Comparison of ENCODE assay signal across 12 mouse cellular contexts in the genomic region with DNA sequence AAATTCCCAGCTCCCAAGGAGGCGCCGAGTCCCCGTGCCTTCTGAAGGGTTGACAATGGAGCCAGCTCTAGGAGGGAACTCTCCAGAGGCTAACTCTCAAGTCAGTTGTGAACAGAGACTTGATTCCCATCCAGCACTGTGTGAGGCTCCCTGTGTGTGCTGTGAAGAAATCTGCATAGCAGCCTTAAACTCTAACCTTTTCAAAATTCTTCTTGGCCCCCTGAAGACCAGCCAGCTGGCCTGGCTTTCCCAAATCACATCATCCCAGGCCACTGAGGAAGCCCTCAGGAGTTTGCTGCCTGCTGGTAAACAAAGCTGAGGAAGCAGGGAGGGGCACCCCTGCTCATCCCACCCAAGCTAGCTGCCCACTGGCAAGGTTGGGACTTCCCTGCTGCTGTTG. TPM values are rescaled to one million over a fixed set of nuclear protein-coding genes. Genes with fewer than 3 reads are reported as not detected.
A peak's percentile ranks its signal among the peaks of the same experiment; 100 is the strongest.
DNase-seq lines count a peak whose midpoint lies in the region; ATAC-seq and TF ChIP-seq lines count a peak whose summit lies in the region.
"Had no signal": no experiment of that assay in that cellular context is flagged by ENCODE, and none has a peak within 500 bp of the region (broad histone marks: within the 10 kb centered on the region; RNA-seq: fewer than 3 reads in every experiment).

No protein-coding gene starts in this region.

- peak; percentile 36 for DNase-seq in gastrocnemius, postnatal 25 days
- DNase-seq in gastrocnemius, postnatal 4 days (ENCODE audit: low spot score in 2 of 2): no peak
- DNase-seq in kidney, postnatal 0 days (ENCODE audit: low spot score): peak; percentile 50
- no peak for DNase-seq in kidney, adult 18-20 months
- DNase-seq in kidney, postnatal 36 days: peak; percentile 41 to 53
- no peak for DNase-seq in liver, embryonic 11.5 days (ENCODE audit: low spot score)
- DNase-seq in left cerebral cortex, postnatal 25 days (ENCODE audit: low spot score in 2 of 2): no peak
- DNase-seq: layer of hippocampus, postnatal 36 days; liver, postnatal 0 days had no signal

- no peak for ATAC-seq in kidney, postnatal 0 days (replicated peaks; ENCODE audit: low FRiP score, low read depth)
- no peak for ATAC-seq in liver, embryonic 11.5 days (replicated peaks; ENCODE audit: low FRiP score)
- ATAC-seq: liver, postnatal 0 days had no signal

- 20% methylated on average over 3 of the region's 3 CpGs for WGBS in kidney, postnatal 0 days
- 79% methylated on average over 3 of the region's 3 CpGs for WGBS in liver, embryonic 11.5 days

- intact Hi-C loops in left cerebral cortex, postnatal 25 days (cut with DNase I): no loop called here

- no peaks in the 10 kb centered on the region for H3K4me1 ChIP-seq in kidney, postnatal 0 days (replicated peaks; ENCODE audit: insufficient read depth, low read length)
- peaks cover 8% of the 10 kb centered on the region for H3K4me1 ChIP-seq in ES-Bruce4 (ENCODE audit: control insufficient read depth, insufficient read depth, low read length)
- no peaks in the 10 kb centered on the region for H3K4me1 ChIP-seq in liver, embryonic 11.5 days (replicated peaks; ENCODE audit: control insufficient read depth, insufficient read depth, low read length)

- no peak overlapping the region for H3K4me3 ChIP-seq in kidney, postnatal 0 days (replicated peaks; ENCODE audit: low read depth, low read length)
- 0 out of 2 replicates have a peak overlapping the region, but pooled peaks have one; percentile 17 for H3K4me3 ChIP-seq in ES-Bruce4 (ENCODE audit: low read depth, low read length)
- H3K4me3 ChIP-seq in liver, embryonic 11.5 days (ENCODE audit: low read depth, low read length): no peak overlapping the region
- H3K4me3 ChIP-seq: limb, embryonic 12.5 days; midbrain, embryonic 12.5 days had no signal

- no peak for TF ChIP-seq POLR2A in ES-Bruce4 (IDR thresholded peaks at IDR 0.05; ENCODE audit: insufficient read depth, low read length)

- no peaks in the 10 kb centered on the region for H3K9me3 ChIP-seq in kidney, postnatal 0 days (replicated peaks; ENCODE audit: low read length)
- no peaks in the 10 kb centered on the region for H3K9me3 ChIP-seq in ES-Bruce4 (replicated peaks; ENCODE audit: control insufficient read depth, insufficient read depth, low read length, poor library complexity, severe bottlenecking)
- H3K9me3 ChIP-seq in liver, embryonic 11.5 days (ENCODE audit: control insufficient read depth, low read length): no peaks in the 10 kb centered on the region
- H3K9me3 ChIP-seq: limb, embryonic 12.5 days; midbrain, embryonic 12.5 days had no signal

- TF ChIP-seq CTCF in kidney, postnatal 0 days (IDR thresholded peaks at IDR 0.05; ENCODE audit: low read depth): no peak
- no peak for TF ChIP-seq CTCF in ES-Bruce4 (IDR thresholded peaks at IDR 0.05; ENCODE audit: low read depth, low read length)

- no peak overlapping the region for H3K9ac ChIP-seq in kidney, postnatal 0 days (ENCODE audit: low read depth, low read length)
- no peak overlapping the region for H3K9ac ChIP-seq in ES-Bruce4 (ENCODE audit: low read depth, poor library complexity, severe bottlenecking)
- no peak overlapping the region for H3K9ac ChIP-seq in liver, embryonic 11.5 days (ENCODE audit: low read depth, low read length)
- H3K9ac ChIP-seq: limb, embryonic 12.5 days; liver, postnatal 0 days; midbrain, embryonic 12.5 days had no signal

- no peak for TF ChIP-seq EP300 in ES-Bruce4 (IDR thresholded peaks at IDR 0.05; ENCODE audit: insufficient read depth, low read depth, low read length)

- no peak overlapping the region for H3K27ac ChIP-seq in kidney, postnatal 0 days
- peak overlapping the region; percentile 28 for H3K27ac ChIP-seq in ES-Bruce4 (ENCODE audit: insufficient read depth, low read length)
- no peak overlapping the region for H3K27ac ChIP-seq in liver, embryonic 11.5 days (ENCODE audit: low read depth, low read length)
- H3K27ac ChIP-seq: limb, embryonic 12.5 days; midbrain, embryonic 12.5 days had no signal

- H3K27me3 ChIP-seq in kidney, postnatal 0 days (ENCODE audit: insufficient read depth, low read length): no peaks in the 10 kb centered on the region
- H3K27me3 ChIP-seq in ES-Bruce4 (ENCODE audit: control insufficient read depth, insufficient read depth, low read length, poor library complexity, severe bottlenecking): no peaks in the 10 kb centered on the region
- H3K27me3 ChIP-seq in liver, embryonic 11.5 days (replicated peaks; ENCODE audit: control insufficient read depth, insufficient read depth, low read length): no peaks in the 10 kb centered on the region
- H3K27me3 ChIP-seq: limb, embryonic 12.5 days had no signal

- no peak overlapping the region for H3K4me2 ChIP-seq in kidney, postnatal 0 days (ENCODE audit: low read length)
- no peak overlapping the region for H3K4me2 ChIP-seq in liver, embryonic 11.5 days
- H3K4me2 ChIP-seq: limb, embryonic 12.5 days; midbrain, embryonic 12.5 days had no signal

- 0 out of 2 replicates have a peak, but pooled peaks cover under 1% of the 10 kb centered on the region for H3K36me3 ChIP-seq in kidney, postnatal 0 days (ENCODE audit: insufficient read depth, low read length)
- H3K36me3 ChIP-seq in ES-Bruce4 (ENCODE audit: control insufficient read depth, insufficient read depth, low read length, poor library complexity, severe bottlenecking): no peaks in the 10 kb centered on the region
- no peaks in the 10 kb centered on the region for H3K36me3 ChIP-seq in liver, embryonic 11.5 days (ENCODE audit: control insufficient read depth, insufficient read depth, low read length)

RNA-seq across cellular contexts. Expression of a gene that starts 39.0 kb away (rescaled TPM):
- 1 to 10 TPM; 4.5 to 6.0 TPM for total RNA-seq in gastrocnemius, postnatal 25 days (2021)
- total RNA-seq in gastrocnemius, postnatal 4 days (2021): 10 to 100 TPM; 23.2 to 24.0 TPM
- polyA plus RNA-seq in kidney, postnatal 0 days (2015; fragmentation: Nextera tagmentation; extraction: Ambion mirVana): 5.4 and 5.6 TPM in 2 replicates
- polyA plus RNA-seq in ES-Bruce4 (2011; ENCODE audit: insufficient read depth, insufficient read length, low read depth, missing spikeins): 31.2 and 32.2 TPM in 2 replicates
- polyA plus RNA-seq in liver, embryonic 11.5 days (2014; fragmentation: Nextera tagmentation; extraction: Ambion mirVana): 5.2 and 6.2 TPM in 2 replicates
- 10 to 100 TPM; 26.1 to 36.8 TPM for total RNA-seq in left cerebral cortex, postnatal 25 days (2021)

Comparison
In these comparisons a context has a peak if more than half of its experiments do, and no peak if none do; other contexts are left out.
1. DNase-seq: peak in gastrocnemius, postnatal 25 days (single experiment), kidney, postnatal 0 days (single experiment) and kidney, postnatal 36 days (2 of 2); none in gastrocnemius, postnatal 4 days (0 of 2), kidney, adult 18-20 months (single experiment), liver, embryonic 11.5 days (single experiment) and left cerebral cortex, postnatal 25 days (0 of 2).